Mouse (Mus musculus): ENCODE data around the gene Atp11a.

The Atp11a gene

DNA sequence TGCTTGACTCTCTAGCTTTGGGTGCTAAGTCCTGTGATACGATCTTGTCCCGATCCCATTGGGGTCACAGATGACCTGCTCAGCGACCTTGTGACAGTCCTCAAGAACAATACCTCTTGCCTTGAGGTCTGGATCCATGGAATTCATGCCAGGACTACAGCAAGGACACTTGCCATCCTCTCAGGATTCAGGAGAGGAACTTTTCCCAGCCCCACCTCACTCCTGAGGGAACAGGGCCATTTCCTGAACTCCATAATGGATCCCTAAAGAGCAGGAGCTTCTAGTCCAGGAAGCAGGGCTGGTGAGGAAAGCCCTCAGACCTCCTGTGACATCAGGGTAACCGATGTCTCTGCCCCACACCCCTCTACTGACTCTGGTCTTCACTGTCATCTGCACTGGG is 150.9 kb downstream of the Atp11a start:
- no peak for DNase-seq (ENCODE audit: low read depth)

DNA sequence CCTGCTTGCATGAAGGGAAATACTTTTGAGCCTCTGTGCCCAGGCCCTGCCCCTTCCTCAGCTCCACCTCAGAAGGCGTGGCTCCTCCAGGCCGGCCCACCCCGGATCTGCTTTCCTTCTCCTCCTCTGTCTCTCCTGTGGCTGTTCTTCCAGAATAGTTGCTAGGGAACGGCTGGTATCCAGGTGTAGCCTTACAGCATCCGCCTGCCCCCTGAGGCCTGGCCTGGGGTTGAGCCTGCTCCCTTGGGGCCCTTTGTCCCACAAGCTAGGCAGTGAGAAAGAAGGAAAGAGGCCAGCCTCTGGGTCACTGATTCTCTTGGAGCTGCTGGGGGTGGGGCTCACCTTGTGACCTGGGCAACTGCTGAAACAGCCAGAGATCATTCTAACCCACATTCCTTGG is 155.2 kb downstream of the Atp11a start:
- no peak for DNase-seq (ENCODE audit: low read depth)

DNA sequence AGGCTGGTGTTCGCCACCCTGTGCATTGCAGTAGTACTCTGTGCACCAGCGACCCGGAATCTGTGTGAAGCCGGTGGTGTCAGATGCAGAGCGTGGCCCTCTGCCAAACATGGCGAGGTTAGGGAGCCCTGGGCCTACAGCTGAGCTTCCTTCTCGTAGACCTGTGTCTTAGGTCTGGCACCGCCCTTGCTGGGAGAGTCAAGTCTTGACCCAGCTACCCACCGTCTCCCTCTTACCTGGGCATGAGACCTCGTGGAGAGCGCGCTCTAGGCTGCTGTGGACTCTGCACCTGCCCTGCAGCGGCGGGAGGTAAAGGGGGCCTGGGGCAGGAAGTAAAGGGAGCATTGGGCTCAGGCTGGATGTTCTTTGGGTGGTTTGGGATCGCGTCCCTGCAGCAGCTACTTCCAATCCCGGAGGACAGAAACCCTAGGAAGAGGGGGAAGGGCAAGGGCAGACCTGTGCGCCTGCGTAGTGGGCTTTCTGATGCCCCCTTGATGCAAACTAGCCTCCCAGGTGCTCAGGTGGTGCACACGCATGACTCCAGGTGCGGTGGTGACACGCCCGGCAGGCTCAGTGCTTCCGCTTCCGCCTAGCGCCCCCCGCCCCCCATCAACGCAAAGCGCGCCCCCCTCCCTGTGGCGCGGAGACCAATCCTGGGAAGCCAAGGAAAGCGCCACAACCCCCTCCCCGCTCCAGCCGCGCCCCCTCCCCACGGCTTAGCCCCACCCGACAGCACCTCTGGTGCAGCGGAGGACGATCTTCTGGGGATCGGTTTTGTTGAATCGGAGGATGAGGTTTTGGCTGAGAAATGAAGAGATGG is 158.6 kb downstream of the Atp11a start:
- DNase-seq (ENCODE audit: low read depth): no peak

DNA sequence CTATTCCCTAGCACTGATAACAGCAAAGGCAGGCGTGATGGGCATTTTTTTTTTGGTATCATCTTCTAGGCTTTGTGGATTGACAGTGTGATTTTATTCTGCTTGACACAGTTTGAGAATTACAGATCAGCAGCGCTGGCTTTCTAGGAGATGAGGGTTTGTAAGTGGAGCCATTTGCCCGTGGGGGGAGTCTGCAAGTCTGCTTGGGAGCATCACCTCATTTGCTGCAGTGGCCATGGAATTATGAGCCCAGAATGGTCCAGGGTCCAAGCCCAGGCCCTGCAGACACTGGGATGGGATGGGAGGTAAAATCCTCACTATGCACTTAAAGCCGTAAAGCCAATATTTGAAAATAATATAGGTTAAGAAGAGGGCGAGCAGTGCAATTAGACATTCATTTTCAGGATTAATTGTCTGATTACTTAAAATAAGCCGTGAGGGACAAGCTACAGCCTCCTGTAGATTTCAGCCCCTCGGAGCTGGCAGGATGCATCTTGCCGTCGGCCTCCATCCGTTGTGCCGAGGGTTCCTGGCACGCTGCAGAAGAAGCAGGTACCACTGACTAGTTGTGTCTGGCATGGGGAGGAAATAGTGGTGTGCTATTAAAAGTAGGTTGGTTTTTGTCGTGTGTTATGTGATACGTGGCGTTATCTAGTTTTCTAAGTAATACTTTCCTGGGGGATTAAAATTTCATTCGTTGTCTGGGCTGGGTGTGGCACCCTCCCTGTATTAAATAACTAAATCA is 159.5 kb downstream of the Atp11a start:
- no peak for DNase-seq (ENCODE audit: low read depth)

DNA sequence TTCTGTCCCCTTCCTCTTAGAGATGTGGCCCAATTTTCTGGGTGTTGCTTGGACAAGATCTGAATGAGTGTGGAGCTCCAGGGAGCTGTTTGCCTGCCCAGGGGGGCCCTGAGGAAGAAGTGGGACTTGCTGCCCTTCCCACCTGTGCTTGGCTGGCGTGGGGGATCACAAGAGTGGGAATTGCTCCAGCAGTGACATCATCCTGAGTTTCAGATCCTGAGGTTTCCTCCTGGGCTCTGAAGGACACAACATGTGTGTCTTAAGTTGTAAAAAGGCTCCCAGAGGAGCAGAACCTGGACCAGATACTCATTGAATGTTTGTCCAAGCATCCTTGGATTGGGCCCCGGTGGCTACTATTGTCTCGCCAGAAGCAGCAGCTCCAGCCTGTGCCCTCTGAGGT is 160.2 kb downstream of the Atp11a start:
- no peak for DNase-seq (ENCODE audit: low read depth)

DNA sequence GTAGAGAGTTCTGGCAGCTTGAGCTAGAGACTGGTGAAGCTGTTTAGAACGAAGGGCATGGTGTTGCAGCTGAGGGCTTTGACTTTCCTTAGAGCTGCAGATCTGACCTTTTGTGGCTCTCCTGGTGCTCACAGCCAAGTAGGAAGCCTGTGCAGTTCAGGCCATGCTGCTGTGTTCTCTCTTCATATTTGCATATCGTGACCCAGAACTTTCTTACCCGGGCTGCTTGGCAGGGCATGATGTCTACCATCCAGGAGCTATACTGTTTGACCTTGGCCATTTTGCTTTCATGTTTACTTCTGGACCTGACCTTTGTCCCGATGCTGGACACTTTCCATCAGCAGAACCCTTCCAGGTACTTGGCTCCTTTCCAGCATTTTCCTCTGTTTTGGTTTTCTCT is 161.0 kb downstream of the Atp11a start:
- DNase-seq (ENCODE audit: low read depth): no peak

All from c-Kit-positive CD71-positive TER-119-negative erythroid progenitor cells, embryonic 14.5 days (primary cell).